Mouse (Mus musculus): ENCODE data around the gene Smarcd3.

The Smarcd3 gene

DNA sequence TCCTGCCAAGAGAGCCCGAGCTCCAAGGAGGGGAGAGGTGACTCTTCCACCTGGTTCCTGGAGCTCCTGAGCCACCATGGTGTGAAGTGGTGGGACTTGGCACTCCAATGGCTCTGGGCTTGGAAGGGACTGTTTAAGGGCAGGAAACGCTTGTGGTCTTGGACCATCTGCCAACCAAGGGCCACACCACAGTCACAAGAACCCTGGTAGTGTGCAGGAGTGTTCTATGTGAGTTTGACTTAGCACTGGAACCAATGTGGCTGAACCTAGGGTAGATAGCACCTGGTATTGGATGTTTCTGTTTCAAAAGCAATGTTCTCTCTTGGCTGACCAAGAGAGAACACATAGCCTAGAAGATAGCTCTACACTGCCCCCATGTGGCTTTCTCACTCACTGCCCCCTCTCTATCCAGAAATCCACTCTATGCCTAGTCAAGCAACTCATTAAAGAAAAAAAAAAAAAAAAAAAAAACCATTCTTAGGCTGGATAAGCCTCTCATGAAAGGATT, 26.9 kb downstream of the Smarcd3 start:
- no peak for DNase-seq (ENCODE audit: low read depth, low spot score)

DNA sequence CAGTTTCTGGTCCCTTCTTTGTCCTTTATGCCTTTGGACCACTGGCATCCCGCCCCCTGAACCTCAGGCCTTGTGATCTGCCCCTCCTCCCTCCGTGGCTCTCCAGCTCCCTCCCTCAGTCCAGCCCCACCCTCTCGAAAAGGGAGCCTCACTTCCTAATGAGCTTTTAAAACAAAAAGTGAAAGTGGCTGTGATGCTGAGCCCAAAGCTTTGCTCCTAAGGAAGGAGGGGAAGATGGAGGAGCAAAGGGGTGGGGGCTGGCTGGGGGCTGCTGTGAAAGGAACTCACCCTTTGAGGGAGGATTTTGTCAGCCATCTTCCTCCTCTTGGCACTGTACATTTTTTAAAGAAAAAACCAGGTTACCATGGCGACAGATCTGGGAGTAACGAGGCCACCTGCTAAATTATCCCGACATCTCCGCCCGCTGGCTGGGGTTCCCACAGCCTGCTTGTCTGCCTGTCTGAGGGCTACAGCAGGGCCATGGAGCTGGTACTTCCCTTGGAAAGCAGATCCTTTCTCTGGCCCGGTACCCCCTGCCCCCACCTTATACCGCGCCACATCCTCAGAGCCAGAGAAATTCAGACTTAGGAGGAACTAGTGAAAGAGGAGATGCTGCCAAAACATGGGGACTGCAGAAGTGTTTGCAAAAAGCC, 27.6 kb downstream of the Smarcd3 start:
- DNase-seq (ENCODE audit: low read depth, low spot score), result no peak

DNA sequence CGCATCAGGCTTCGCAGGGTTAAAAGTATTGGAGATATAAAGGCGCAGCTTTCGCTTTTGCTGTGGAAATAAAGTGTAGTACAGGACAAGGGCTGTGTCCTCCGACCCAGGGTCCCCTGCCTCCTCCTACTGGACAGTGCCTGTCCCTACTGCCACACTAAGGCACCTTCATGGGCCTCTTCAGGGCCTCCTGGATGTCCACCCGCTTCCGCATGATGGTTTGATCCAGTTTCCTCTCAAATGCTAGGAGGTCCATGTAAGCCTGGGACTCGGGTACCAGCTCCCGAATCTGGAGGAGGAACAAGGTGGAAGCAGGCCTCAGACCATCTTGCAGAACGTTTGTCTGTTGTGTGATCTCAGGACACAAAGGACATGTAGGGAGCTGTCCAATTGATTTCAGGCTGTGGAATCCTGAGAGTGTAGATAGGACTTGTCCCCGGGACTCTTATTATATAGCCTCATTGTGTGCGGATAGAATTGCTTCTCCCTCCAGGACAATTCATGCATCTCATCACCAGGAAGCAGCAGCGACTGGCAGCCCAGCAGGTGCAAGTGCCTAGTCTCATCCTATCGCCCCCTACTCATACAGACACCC, 28.3 kb downstream of the Smarcd3 start:
- no peak for DNase-seq (ENCODE audit: low read depth, low spot score)

DNA sequence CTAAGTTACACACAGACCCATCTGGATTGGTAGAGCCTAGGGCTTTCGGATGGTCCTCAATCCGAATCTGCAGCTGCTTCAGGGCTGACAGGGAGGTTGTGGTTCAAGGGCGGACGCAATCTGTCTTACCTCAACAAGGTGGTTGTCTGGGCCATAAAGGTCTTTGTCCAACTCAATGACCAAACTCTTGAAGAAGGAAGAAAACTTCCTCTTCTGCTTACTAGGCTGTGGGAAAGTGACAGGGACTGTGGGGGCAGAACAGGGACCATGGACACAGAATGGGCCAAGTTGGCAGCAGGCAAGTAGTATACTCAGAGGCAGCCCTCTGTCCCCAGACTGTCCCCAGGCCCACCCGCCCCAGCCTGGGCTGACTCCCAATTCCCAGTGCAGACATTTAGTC, 28.9 kb downstream of the Smarcd3 start:
- DNase-seq (ENCODE audit: low read depth, low spot score), result no peak

DNA sequence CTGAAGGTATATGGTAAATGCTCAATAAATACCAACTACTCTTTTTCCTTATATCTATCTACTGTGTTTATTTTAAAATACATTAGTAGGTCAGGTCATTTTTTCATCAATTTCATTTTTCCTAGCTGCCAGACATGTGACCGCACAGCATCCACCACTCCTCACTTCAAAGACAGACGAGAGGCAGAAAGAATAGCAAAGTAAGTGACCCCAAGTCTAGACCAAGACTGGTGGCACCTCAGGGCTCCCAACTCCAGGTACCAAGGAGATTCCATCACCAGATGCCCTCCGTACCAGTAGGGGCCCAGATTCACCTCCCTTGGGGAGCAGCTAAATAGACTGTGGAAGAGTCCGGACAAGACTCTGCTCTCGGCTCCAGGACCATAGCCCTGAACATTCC, 29.9 kb downstream of the Smarcd3 start:
- DNase-seq (ENCODE audit: low read depth, low spot score), result no peak

DNA sequence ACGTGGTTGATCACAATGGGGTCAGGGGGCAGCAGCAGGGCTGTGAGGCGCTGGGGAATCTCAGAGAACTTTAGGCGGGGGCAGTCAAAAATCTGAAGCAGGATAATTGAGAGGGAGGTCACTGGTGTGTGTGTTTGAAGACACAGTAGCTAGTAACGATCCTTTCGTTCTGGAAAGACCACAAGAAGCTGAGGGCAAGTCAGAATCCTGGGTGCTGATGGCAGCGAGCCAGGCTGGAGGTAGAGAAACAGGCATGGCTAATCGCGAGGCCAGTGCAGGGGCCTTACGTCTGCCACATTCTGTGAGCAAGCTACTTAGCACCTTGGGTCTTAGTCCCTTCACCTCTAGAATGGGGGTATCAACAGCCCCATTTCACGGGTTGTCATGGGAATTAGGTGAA, 30.3 kb downstream of the Smarcd3 start:
- no peak for DNase-seq (ENCODE audit: low read depth, low spot score)

DNA sequence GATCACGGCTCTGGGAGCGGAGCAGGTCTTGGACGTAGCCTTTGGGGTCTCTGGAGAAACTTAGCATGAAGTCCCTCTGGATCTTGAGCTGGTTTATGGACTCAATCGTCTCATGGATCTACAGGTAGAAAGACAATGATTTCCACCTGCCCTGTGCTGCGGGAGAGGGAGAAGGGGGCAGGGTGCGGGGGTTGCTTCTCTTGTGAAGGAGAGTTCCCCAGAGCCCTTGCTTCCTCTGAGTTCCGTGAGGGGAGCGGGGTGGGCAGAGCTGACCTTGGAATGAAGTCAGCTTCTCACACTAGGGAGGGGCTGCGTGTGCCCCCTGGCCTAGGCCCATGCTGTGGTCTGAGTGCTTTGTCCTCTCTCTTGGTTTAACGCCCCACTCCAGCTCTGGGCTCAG, 31.0 kb downstream of the Smarcd3 start:
- DNase-seq (ENCODE audit: low read depth, low spot score), result no peak

DNA sequence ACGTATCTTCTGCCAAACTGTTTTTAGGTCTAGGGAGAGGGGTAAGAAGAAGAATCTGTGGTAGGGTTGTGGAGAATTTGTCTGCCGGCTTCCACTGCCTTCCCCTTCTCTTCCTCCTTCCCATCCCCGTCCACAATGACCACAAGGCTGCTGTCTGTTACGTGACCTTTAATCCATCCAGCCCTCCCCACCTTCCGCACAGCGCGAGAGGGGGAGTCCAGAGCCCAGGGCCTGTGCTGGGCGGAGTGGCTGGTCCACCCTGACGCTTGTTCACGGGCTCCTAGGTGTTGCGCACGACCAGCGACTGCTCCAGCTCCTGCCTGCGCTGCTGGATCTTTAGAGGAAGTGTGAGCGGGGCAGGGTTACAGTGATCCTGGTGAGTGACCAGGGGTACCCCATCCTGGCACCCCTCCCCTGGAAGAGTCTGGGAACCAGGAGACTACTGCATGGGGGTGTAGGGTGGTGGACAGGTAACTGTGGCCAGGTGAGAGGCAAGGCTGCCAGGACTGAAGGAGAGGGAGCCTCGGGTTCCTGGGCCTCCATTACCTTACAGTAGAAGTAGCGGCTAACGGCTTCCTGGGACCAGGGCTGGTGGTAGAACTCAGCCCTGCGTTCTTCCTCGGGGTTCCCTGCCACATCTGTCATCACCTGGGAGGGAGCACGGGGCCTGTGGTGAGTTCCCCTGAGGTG, 31.6 kb downstream of the Smarcd3 start:
- no peak for DNase-seq (ENCODE audit: low read depth, low spot score)

DNA sequence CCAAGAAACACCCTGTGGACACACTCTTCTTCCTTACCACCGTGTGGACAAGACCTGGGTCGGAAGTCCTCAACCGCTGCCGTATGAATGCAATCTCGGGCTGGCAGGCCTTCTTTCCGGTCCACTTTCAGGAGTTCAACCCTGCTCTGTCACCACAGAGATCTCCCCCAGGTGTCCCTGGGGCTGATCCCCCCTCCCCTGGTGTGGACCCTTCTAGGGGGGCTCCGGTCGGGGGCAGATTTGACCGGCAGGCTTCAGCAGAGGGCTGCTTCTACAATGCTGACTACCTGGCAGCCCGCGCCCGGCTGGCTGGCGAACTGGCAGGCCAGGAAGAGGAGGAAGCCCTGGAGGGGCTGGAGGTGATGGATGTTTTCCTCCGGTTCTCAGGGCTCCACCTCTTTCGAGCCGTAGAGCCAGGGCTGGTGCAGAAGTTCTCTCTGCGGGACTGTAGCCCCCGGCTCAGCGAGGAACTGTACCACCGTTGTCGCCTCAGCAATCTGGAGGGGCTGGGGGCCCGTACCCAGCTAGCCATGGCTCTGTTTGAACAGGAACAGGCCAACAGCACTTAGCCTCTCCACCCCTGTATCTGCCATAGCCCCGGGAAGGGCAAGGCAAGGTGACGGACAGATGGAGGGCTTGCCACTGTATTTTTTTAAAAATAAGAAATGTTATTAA, 32.3 kb downstream of the Smarcd3 start:
- DNase-seq (ENCODE audit: low read depth, low spot score), result no peak

DNA sequence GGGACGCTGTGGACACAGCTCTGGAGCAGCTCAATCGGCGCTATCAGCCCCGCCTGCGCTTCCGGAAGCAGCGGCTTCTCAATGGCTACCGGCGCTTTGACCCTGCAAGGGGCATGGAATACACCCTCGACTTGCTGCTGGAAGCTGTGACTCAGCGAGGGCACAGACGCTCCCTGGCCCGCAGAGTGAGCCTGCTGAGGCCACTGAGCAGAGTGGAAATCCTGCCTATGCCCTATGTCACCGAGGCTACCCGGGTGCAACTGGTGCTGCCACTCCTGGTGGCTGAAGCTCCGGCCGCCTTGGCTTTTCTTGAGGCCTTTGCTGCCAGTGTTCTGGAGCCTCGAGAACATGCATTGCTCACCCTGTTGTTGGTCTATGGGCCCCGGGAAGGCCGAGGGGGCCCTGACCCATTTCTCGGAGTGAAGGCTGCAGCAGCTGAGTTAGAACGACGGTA, 32.9 kb downstream of the Smarcd3 start:
- no peak for DNase-seq (ENCODE audit: low read depth, low spot score)

DNA sequence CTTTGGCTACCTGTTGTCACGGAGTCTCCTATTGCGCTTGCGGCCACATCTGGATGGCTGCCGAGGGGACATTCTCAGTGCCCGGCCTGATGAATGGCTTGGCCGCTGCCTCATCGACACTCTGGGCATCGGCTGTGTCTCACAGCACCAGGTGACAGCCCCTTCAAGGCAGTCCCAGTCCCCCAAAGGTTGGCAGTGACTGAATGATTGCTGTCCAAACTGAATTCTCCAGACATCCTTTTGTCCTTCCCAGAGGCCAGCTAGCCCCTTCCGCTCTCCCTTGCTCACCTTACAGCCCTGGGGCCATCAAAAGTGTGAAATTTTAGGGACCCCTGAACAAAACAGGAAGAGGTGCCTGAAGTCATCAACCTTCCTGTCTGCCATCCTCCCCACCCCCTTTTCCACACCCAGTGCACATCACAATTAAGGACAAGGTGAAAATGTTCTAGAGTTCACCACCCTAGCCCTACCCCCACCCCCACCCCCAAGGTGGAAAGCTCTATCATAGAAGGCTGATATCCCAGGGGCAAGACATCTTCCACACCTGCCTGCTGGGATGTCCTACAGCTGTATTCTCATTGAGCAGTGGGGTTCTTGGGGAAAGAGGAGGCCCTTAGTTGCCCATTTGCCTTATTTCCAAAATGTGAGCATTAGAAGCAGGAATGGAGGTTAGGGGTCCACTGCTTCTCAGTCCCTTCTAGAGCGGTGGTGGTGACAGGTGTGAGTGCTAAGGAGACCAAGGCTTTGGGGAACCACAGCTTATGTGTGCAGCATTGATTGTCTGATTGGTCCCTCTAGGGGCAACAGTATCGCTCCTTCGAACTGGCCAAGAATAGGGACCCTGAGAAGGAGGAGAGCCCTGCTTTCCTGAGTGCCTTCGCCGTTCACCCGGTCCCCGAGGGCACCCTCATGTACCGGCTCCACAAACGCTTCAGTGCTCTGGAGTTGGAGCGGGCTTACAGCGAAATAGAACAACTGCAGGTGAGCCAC, 34.4 kb downstream of the Smarcd3 start:
- DNase-seq (ENCODE audit: low read depth, low spot score), result no peak

DNA sequence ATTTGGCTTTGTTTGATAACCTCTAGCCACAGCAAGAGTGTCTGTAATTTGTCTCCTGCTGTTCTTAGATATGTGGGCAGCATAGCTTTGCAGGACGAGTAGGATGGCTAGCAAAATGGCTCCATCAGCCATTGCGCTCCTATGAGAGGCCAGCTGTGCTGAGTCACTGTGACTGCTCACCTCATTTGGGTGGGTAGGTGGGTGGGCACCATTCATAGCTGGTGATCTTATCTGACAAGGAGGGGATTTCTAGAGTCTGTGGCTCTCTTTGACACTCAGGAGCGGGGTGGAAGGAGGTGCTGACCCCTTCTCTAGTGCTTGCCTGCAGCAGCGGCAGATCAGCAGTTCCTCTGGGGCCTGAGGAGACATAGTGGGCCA, 37.0 kb downstream of the Smarcd3 start:
- DNase-seq (ENCODE audit: low read depth, low spot score), result no peak

DNA sequence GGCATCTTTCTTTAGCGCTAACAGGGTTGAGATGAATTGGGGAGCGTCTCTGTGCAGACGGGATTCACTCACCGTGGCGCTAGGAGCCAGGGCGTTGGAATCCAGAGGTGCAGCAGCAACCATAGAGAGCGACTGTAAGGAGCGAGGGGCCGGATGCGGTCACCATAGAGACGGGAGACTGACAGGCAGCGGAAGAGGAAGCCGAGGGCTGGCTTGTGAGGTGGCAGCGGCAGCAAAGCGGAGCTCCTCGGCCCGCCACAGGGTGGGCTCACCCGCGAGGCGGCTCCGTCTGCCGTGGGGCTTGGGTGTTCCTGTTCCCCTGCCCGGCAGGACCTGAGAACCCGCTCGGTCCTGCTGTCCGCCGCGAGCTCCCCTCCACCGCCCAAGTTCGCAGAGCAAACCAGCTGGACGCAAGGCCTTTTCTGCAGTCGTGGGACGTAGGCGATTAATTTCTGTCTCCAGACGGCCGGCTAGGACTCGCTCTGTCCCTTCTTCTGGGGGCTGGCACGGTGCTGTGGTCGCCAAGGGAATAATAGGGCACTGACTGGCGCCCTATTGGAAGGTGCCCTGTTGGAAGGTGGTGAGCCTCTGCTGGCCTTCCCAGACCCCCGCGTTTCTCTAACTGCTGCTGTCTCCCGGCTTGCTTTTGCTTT, 37.5 kb downstream of the Smarcd3 start, which contains the start of gene Chpf2:
Chpf2 (plus strand) TSS at position 195 of the 653 bp plus-strand sequence.
- peak; percentile 64 for DNase-seq (ENCODE audit: low read depth, low spot score)

DNA sequence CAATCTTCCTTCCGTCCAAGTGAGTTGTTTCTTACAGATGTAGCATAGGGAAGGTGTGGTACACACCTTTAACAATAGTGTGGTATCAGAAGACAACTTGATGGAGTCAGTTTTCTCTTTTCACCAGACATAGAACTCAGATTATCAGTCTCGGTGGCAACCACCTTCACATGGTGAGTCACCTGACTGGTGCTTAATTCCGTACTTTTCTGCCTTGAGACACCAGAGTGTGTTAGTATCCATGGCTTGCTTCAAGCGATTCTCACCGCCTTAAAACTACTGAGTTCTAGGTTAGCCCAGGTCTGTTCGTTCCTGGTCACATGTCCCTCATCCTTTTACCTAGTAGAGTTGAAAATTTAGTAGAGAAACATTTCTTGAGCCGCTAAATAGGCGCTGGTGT, 38.1 kb downstream of the Smarcd3 start:
- no peak for DNase-seq (ENCODE audit: low read depth, low spot score)

DNA sequence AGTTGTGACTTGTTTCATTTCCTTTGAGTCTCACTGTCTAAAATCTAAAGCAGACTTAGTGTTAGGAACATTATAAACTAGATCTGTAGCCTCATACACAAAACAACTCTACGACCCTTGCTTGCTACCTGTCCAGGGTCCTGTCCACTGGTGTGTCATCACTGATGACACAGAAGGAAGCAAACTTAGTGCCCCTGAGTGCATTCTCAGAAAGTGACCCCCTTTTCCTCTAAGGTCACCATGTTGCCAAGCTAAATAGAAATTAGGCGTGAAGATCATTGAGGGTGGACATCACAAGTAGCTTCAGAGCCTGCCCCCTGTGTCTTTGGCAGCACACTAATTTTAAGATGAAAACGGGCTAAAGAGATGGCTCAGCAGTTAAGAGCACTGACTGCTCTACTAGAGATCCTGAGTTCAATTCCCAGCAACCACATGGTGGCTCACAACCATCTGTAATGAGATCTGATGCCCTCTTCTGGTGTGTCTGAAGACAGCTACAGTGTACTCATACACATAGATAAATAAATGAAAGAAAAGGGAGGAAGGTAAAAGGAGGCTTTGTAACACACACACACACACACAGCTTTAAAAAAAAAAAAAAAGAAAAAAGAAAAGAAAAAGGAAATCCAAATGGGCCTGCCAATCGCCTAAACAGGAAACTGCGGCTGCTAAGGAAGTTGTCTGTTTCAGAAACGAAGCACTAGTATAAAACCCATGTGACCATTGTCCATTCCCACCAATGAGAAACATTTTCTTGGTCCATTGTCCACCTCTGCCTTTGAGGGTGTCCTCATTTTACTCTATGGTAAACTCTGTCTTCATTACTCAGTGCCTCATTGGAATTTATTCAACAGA, 45.9 kb downstream of the Smarcd3 start:
- no peak for DNase-seq (ENCODE audit: low read depth, low spot score)

DNA sequence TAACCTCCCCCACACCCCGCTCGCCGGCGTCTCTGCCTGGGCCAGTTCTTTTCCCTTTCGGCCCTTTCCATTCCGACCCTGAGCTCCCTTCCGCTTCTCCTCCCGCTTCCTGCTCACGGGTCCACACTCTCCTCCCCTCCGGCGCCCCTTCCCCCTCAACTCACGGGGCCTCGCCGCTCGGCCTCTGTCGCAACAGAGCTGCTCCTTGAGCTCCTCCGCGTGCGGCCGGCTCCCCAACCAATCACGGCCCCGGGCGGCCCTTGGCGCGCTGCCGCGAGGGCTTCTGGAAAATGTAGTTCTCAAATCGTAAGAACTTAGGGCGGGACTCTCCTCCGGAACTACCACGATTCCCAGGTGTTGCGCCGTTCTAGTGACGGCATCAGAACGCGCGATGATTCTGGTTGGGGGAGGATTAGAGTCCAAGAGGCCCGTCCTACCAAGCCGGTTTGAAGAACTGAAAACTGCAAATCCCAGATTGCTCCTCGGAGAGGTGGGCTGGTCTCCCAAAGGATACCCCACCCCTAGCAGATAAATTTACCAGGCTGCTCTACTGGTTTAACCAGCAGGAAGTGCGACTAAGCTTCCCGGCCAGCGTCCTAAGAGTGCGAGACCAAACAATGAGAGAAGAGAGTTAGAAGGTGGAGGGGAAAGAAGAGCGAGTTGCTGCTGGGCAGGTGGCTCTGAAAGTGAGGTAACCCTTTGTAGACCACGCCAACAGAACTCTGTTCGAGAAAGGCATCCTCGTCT, 46.9 kb downstream of the Smarcd3 start, which contains the start of gene Abcf2:
Abcf2 (minus strand) TSS at position 285 of the 747 bp plus-strand sequence.
- DNase-seq (ENCODE audit: low read depth, low spot score), result peak; percentile 100

DNA sequence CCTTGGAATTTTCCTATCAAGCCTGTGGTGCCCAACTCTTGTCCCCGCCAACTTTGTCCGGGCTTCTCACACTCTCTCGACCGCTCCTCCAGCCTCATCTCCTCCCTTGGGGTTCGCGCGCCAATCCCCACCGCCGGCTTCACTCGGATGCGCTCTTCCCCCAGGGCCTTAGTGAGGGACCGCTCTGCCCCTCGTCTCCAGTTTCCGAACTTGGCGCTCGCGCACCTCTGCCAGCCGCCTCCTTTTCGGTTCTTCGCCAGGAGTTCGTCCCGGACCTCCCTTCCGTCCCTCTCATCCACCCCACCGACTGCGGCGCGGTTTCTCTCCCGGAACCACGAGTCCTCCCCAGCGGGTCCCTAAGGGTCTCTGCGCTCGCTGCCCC, 47.4 kb downstream of the Smarcd3 start:
- no peak for DNase-seq (ENCODE audit: low read depth, low spot score)

DNA sequence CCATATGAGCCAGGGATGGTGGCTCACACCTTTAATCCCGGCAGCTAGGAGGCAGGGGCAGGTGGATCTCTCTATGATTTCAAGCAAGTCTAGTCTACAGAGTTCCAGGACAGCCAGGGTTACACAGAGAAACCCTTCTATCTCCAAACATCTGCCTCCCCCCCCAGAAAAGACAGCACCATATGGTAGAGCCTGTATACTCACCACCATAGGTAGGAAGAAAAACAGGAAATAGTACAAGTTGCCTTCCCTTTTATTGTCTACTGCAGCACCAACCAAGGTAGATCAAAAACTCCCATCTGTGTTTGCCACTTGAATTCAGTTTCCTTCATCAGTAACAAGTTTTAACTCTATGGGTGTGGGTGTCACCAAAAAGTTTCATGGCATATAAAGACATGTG, 48.3 kb downstream of the Smarcd3 start:
- DNase-seq (ENCODE audit: low read depth, low spot score), result no peak

DNA sequence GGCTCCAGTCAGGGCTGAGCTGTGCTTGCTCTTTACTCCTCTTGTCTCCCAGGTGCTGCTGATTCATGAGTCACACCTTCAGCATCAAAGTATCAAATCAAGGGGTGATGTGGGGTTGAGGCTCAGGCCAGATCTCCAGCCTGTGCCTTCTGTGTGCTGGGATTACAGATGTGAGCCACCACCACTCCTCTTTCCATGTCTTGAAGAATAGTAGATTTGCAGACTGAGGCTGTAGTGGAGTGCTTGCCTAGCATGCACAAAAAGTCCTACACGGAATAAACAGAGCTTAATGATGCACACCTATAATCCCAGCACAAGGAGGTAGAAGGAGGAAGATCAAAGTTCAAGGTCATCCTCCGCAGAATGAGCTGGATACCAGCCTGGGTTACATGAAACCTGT, 67.5 kb downstream of the Smarcd3 start, which contains the start of gene 4931409K22Rik:
4931409K22Rik (minus strand) TSS at position 101 of the 400 bp plus-strand sequence.
- no peak for DNase-seq (ENCODE audit: low read depth, low spot score)
